Mouse (Mus musculus): ENCODE results near the gene Irf2bp1. TPM values are rescaled to one million over a fixed set of nuclear protein-coding genes. Genes with fewer than 3 reads are reported as not detected.

Gene Irf2bp1
- polyA plus RNA-seq, 2 experiments: 6.8 TPM

GRCm38 (mm10) chr7:19002115-19002514 lies 1.7 kb upstream of the Irf2bp1 start:
- Histone ChIP-seq H3K9ac (replicated peaks) (peak overlapping the region; percentile 74), H3K4me2 (ENCODE audit: low read depth) (peak overlapping the region; percentile 79), H3K36me3 (replicated peaks; ENCODE audit: control insufficient read depth, insufficient read depth, low read depth) (no peaks in the 10 kb centered on the region), H3K27me3 (ENCODE audit: control insufficient read depth, insufficient read depth, low read length) (no peaks in the 10 kb centered on the region), H3K4me1 (replicated peaks; ENCODE audit: control insufficient read depth in 2 of 2, insufficient read depth in 2 of 2, low read length in 1 of 2) (peaks cover 15 to 23% of the 10 kb centered on the region in 2 experiments), H3K4me3 (ENCODE audit: insufficient read depth in 1 of 2, low read depth in 2 of 2, low read length in 2 of 2) (peak overlapping the region; percentile 54 to 56; a peak in 3 of 4 replicates), H3K27ac (peak overlapping the region; percentile 79), H3K9me3 (ENCODE audit: control insufficient read depth, low read length) (no peaks in the 10 kb centered on the region)
- 26% methylated on average over 4 of the region's 4 CpGs for WGBS (ENCODE audit: insufficient replicate concordance)
- ATAC-seq (ENCODE audit: insufficient read depth): no peak
- TF ChIP-seq CTCF (IDR thresholded peaks at IDR 0.05; ENCODE audit: low read depth) (no peak), EP300 (IDR thresholded peaks at IDR 0.05; ENCODE audit: low read depth) (no peak)
- no peak for DNase-seq (ENCODE audit: low read depth in 3 of 3, low spot score in 3 of 3)

DNA sequence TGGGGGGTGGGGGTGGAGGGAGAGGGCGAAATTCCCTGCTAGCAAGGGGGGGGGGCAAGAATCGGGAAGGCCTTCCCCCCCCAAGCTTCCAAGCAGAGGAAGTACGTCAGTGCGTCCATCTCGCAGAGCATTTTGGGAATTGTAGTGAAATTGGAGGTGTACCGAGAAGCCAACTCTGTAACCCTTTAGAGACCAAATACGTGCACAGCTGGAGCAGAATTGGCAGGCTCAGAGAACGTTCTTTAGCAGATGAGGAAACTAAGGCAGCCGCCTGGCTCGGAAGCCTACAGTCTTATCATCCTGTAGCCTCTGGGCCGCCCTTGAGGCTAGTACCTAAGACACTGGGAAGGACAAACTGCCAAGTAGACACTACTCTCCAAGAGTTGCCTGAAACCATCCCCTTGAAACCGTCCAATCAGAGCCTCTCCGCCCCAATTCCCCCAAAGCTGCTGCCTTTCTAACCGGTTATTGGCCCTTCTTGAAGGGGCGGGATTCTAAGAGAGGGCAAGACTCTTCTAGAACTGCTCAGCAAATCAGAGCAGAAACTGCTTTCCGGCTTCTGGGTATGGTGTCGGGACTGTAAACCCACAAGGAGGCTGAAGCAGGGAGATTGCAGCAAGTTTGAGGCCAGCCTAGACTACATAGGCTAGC lies 871 bp upstream of the Irf2bp1 start:
- TF ChIP-seq EP300 (IDR thresholded peaks at IDR 0.05; ENCODE audit: low read depth) (no peak), CTCF (IDR thresholded peaks at IDR 0.05; ENCODE audit: low read depth) (no peak)
- H3K9me3 ChIP-seq (ENCODE audit: control insufficient read depth, low read length): no peaks in the 10 kb centered on the region
- peak overlapping the region; percentile 74 for H3K9ac ChIP-seq (replicated peaks)
- H3K4me1 ChIP-seq (replicated peaks; ENCODE audit: control insufficient read depth in 2 of 2, insufficient read depth in 2 of 2, low read length in 1 of 2): peaks cover 15 to 23% of the 10 kb centered on the region in 2 experiments
- H3K36me3 ChIP-seq (replicated peaks; ENCODE audit: control insufficient read depth, insufficient read depth, low read depth): no peaks in the 10 kb centered on the region
- H3K4me2 ChIP-seq (ENCODE audit: low read depth): peak overlapping the region; percentile 79
- ATAC-seq (ENCODE audit: insufficient read depth): peak; percentile 68
- peak; percentile 77 to 82 (median 78) for DNase-seq (ENCODE audit: low read depth in 3 of 3, low spot score in 3 of 3)
- H3K27me3 ChIP-seq (ENCODE audit: control insufficient read depth, insufficient read depth, low read length): no peaks in the 10 kb centered on the region
- peak overlapping the region; percentile 54 to 56 for H3K4me3 ChIP-seq (ENCODE audit: insufficient read depth in 1 of 2, low read depth in 2 of 2, low read length in 2 of 2)
- WGBS (ENCODE audit: insufficient replicate concordance): 0% methylated on average over 17 of the region's 17 CpGs
- H3K27ac ChIP-seq: peak overlapping the region; percentile 79

GRCm38 (mm10) chr7:19004631-19005079 lies 811 bp downstream of the Irf2bp1 start:
- TF ChIP-seq CTCF (IDR thresholded peaks at IDR 0.05; ENCODE audit: low read depth) (0 out of 2 replicates have a peak, but pooled peaks have one; percentile 3), EP300 (IDR thresholded peaks at IDR 0.05; ENCODE audit: low read depth) (no peak)
- 9% methylated on average over 34 of the region's 34 CpGs for WGBS (ENCODE audit: insufficient replicate concordance)

DNA sequence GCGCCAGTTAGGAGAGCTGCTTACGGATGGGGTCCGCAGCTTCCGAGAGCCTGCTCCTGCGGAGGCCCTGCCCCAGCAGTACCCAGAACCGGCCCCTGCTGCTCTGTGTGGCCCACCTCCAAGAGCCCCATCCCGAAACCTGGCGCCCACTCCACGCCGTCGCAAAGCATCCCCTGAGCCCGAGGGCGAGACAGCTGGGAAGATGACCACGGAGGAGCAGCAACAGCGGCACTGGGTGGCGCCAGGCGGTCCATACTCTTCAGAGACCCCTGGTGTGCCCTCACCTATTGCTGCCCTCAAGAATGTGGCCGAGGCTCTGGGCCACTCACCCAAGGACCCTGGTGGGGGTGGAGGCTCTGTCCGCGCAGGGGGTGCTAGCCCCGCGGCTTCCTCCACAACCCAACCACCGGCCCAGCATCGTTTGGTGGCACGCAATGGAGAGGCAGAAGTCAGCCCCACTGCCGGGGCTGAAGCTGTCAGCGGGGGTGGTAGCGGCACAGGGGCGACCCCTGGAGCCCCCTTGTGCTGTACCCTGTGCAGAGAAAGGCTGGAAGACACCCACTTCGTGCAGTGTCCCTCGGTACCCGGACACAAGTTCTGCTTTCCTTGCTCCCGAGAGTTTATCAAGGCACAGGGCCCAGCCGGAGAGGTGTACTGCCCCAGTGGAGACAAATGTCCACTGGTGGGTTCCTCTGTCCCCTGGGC lies 1.7 kb downstream of the Irf2bp1 start:
- H3K36me3 ChIP-seq (replicated peaks; ENCODE audit: control insufficient read depth, insufficient read depth, low read depth): no peaks in the 10 kb centered on the region
- H3K9ac ChIP-seq (replicated peaks): no peak overlapping the region
- H3K27ac ChIP-seq: no peak overlapping the region
- peak overlapping the region; percentile 79 for H3K4me2 ChIP-seq (ENCODE audit: low read depth)
- peak overlapping the region; percentile 58 to 82; a peak in 3 of 4 replicates for H3K4me3 ChIP-seq (ENCODE audit: insufficient read depth in 1 of 2, low read depth in 2 of 2, low read length in 2 of 2)
- H3K9me3 ChIP-seq (ENCODE audit: control insufficient read depth, low read length): no peaks in the 10 kb centered on the region
- H3K4me1 ChIP-seq (replicated peaks; ENCODE audit: control insufficient read depth in 2 of 2, insufficient read depth in 2 of 2, low read length in 1 of 2): peaks cover 13 to 23% of the 10 kb centered on the region in 2 experiments
- DNase-seq (ENCODE audit: low read depth in 3 of 3, low spot score in 3 of 3) (no peak), ATAC-seq (ENCODE audit: insufficient read depth) (no peak)
- TF ChIP-seq EP300 (IDR thresholded peaks at IDR 0.05; ENCODE audit: low read depth) (no peak), CTCF (IDR thresholded peaks at IDR 0.05; ENCODE audit: low read depth) (no peak)
- H3K27me3 ChIP-seq (ENCODE audit: control insufficient read depth, insufficient read depth, low read length): no peaks in the 10 kb centered on the region
- WGBS (ENCODE audit: insufficient replicate concordance): 75% methylated on average over 34 of the region's 34 CpGs

More at GRCm38 (mm10) chr7:19004631-19005079, 811 bp downstream of the Irf2bp1 start:
- H3K4me3 ChIP-seq (ENCODE audit: insufficient read depth in 1 of 2, low read depth in 2 of 2, low read length in 2 of 2): peak overlapping the region; percentile 58 to 82
- no peak overlapping the region for H3K27ac ChIP-seq
- H3K36me3 ChIP-seq (replicated peaks; ENCODE audit: control insufficient read depth, insufficient read depth, low read depth): no peaks in the 10 kb centered on the region
- peaks cover 15 to 23% of the 10 kb centered on the region in 2 experiments for H3K4me1 ChIP-seq (replicated peaks; ENCODE audit: control insufficient read depth in 2 of 2, insufficient read depth in 2 of 2, low read length in 1 of 2)
- no peaks in the 10 kb centered on the region for H3K27me3 ChIP-seq (ENCODE audit: control insufficient read depth, insufficient read depth, low read length)
- DNase-seq (ENCODE audit: low read depth in 3 of 3, low spot score in 3 of 3) (no peak), ATAC-seq (ENCODE audit: insufficient read depth) (no peak)
- H3K4me2 ChIP-seq (ENCODE audit: low read depth): peak overlapping the region; percentile 79
- no peaks in the 10 kb centered on the region for H3K9me3 ChIP-seq (ENCODE audit: control insufficient read depth, low read length)
- H3K9ac ChIP-seq (replicated peaks): peak overlapping the region; percentile 80

- Histone ChIP-seq H3K9ac (replicated peaks) (no peak overlapping the region), H3K4me1 (replicated peaks; ENCODE audit: control insufficient read depth in 2 of 2, insufficient read depth in 2 of 2, low read length in 1 of 2) (peaks cover 13 to 18% of the 10 kb centered on the region in 2 experiments), H3K4me2 (ENCODE audit: low read depth) (peak overlapping the region; percentile 79), H3K36me3 (replicated peaks; ENCODE audit: control insufficient read depth, insufficient read depth, low read depth) (no peaks in the 10 kb centered on the region), H3K4me3 (ENCODE audit: insufficient read depth in 1 of 2, low read depth in 2 of 2, low read length in 2 of 2) (no peak overlapping the region), H3K27ac (no peak overlapping the region), H3K9me3 (ENCODE audit: control insufficient read depth, low read length) (no peaks in the 10 kb centered on the region), H3K27me3 (ENCODE audit: control insufficient read depth, insufficient read depth, low read length) (no peaks in the 10 kb centered on the region)
- peak; percentile 68 to 72 (median 69) for DNase-seq (ENCODE audit: low read depth in 3 of 3, low spot score in 3 of 3)
- TF ChIP-seq EP300 (IDR thresholded peaks at IDR 0.05; ENCODE audit: low read depth) (no peak), CTCF (IDR thresholded peaks at IDR 0.05; ENCODE audit: low read depth) (peak; percentile 99)
- 5% methylated on average over 12 of the region's 12 CpGs for WGBS (ENCODE audit: insufficient replicate concordance)
- no peak for ATAC-seq (ENCODE audit: insufficient read depth)
Observed at GRCm38 (mm10) chr7:19006476-19006875, 2.6 kb downstream of the Irf2bp1 start.
